Mouse (Mus musculus): ENCODE results near the gene Cort.
"Not testable (repeated sequence)": the region's sequence is repeated elsewhere in the genome, so short reads cannot be mapped to it uniquely, and the experiment has no call there.

Cort gene

DNA sequence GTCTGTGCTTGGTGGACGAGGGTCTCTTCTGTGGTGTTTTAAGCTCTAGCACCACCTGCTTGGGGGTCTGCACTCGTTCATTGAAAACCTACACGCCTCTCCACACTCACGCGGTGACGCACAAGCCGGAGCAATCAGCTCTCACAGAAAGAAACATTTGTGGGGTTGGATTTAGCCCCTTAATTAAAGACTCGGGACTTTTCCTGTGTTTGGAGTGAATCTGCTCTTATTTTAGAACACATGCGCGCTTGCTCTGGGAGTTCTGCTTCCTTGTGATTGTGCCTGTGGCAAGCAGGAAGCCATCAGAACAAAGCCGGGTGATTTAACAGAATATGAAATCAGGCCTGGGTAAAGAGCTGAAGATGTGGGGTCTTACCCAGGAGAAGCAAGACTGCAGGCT, at the start of gene Cort:
TSS of gene Cort (minus strand) at position 101 of the 400 bp plus-strand sequence.
- no peak for ATAC-seq (ENCODE audit: low TSS enrichment)

DNA sequence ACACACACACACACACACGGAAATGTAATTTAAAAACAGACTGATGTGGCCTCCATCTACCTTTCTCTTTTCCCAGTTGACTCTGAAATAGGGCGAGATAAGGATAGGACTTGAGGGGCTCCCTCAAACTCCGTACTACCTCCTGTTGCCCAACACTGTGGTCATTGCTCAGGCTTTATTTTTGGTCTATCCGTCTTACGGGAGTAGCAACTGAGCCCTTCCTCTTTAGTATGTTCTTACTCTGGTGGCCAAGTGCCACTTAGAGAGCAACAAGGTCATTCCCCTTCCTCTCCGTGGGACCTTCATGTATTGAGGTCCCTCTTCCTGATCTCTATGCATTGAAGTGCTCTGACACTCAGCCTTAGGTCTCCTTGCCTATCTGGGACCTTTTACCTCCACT, 47.1 kb upstream of the Cort start:
- peak; percentile 7; the same call in 1 of the 2 replicates for ATAC-seq (ENCODE audit: low TSS enrichment)

DNA sequence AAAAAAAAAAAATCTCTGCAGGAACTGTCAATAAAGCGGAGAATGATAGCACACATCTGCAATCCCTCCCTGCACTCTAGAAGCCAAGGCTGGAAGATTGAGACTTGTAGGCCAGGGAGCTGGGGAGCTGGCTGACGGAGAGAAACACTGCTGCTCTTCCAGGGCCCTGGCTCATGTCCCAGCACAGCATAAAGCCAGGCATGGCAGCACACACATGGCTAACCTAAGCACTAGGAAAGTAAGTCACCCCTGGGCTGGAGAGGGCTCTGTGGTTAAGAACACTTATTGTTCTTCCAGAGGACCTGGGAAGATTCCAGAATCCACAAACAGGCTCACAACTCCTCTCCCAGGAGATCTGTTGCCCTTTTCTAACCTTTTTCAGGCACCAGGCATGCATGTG, 46.1 kb upstream of the Cort start:
- ATAC-seq (ENCODE audit: low TSS enrichment) = peak; percentile 41; the same call in 1 of the 2 replicates

DNA sequence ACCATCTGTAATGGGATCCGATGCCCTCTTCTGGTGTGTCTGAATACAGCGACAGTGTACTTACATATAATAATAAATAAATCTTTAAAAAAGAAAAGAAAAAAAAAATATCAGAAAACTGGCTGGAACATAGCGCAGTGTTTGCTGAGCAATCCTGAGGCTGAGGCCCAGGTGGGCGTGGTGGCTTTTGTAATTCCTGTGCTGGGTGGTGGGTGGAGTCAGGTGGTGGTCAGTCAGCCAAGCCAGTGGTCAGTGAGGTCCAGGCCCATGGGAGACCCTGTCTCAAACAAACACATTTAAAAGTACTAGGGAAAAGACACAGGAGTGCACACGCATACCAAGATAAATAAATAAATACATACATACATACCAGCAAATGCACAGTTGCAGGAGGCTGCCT, 45.5 kb upstream of the Cort start:
- ATAC-seq (ENCODE audit: low TSS enrichment) = no peak

DNA sequence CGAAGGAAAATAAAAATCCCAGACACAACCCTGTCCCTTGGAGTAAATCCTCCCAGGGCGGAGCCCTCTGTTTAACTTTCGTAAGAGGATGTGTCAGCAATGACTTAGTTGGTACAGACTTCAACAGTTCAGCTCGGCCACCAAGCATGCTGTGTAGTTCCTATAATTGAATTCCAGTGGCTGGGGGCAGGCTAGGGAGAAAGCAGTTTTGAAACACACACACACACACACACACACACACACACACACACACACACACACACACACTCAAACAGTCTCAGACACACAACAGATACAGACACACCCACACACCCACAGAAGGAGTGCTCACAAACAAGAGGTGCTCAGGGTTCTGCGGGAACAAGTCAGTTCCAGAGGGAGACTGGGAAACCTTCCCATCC, 45.0 kb upstream of the Cort start:
- no peak for ATAC-seq (ENCODE audit: low TSS enrichment)

DNA sequence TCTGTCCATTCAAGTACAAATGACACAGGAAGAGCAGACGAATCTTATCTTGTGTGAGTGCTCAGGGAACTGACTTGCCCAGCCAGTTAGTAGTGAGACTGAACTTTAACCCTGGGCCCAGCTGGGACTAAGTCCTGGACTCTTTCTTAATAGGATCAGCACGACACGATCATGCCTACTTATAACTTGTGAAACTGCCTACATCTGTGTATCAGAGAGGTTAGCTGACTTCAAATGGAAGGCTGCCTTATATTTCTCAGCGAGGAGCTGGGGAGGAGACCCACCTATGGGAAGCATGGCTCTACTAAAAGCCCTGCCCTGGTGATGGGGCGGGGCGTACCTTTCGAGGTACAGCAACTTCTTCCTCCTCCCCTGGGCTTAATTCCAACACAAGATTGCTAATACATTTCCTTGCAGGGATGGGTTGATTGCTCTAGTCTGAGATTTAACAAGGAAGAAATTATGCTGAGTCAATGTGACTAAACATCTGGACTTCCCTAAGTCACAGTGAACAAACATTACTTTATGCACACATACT, 43.9 kb upstream of the Cort start:
- ATAC-seq (ENCODE audit: low TSS enrichment) = no peak

DNA sequence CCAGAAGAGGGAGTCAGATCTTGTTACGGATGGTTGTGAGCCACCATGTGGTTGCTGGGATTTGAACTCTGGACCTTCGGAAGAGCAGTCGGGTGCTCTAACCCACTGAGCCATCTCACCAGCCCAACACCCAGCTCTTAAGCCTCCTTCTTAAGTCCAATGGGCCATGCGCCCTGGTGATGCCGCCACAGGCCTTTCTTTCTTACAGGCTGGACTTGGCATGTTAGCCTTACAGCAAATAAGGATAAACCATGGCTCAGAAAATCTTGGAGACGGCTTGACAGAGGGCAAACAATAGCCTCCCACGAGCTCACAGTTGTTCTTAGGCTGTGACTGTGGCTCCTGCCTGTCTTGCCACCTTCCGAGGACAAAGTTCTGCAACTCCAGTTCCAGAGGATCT, 43.4 kb upstream of the Cort start:
- ATAC-seq (ENCODE audit: low TSS enrichment) = not testable (repeated sequence)

DNA sequence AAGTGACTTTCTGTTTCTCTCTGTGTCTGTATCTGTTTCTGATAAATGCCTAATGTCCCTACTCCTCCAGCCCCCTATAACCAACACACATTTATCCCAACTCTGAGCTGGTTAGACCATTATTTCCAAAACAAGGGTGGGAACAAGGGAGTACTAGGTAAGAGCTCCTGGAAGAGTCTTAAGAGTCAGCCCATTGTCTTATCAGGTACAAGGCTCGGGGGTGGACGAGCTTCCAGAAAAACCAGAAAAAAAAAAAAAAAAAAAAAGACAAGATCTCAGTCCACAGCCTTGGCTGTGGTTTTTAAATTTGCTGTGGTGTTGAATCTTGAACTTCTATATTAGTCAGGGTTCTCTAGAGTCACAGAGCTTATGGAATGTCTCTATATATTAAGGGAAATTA, 41.5 kb upstream of the Cort start:
- ATAC-seq (ENCODE audit: low TSS enrichment) = no peak

DNA sequence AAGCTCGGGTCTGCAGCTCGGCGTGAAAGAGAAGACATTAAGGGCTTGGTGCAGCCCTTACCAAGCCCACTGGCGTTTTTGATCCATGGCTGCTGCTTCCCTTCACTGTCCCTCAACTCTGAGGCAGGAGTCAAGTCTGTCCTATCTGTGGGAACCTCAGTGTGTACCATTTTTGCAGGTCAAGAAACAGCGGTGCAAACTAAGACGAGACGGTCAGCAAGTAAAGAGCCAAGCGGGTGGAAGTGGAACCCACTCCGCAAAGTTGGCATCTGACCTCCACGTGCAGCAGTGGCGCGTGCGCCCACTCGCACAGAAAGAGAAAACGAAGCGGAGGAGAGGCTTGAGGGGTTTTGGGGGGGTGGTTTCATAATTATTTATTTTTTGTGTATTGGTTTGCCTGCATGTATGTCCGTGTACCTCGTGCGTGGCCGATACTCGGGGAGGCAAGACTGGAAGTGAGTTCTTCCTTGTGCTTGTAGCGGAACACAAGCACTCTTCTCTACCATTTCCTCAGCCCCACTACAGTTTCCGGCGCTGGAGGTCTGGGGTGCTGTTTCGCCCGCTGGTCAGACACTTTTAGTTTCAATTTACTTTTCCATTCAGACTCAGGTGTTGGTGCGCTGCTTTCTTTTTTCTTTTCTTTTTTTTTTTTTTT, 40.5 kb upstream of the Cort start:
- ATAC-seq (ENCODE audit: low TSS enrichment) = peak; percentile 35; the same call in 1 of the 2 replicates

DNA sequence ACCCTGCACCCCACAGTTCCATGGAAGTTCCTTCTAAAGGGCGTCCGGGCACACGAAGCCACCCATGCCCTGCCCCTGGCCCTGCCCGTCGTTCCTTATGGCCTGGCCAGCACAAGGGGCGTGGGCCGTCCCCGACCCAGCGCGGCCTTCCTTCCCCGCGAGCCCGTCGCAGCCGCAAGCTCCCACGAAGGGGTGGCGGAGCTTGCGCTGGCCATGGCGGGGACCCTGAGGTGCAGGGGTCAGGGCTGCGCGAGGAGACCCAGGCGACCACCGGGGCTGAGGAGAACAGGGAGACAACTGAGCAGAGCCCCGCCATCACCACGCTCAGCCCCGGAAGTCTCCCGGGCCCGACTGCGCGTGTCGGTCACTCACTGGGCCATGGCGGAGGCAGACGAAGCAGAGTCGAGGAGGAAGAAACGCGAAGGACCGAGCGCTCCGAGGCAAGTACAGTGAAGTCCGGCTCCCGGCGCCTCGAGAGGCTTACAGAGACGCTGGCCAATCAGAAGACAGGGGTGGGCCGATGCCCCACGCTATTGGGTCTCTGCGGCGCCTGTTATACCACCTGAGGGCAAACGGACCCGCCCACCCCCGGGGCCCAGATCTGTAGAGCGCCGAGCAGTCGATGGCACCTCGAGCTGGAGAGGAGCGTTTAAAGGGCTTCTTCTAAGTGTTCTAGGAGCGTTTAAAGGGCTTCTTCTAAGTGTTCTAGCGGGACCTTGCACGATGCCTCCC, 39.8 kb upstream of the Cort start, which contains the start of gene Pgd:
TSS of gene Pgd (minus strand) at position 557 of the 732 bp plus-strand sequence.
- peak; percentile 99 for ATAC-seq (ENCODE audit: low TSS enrichment)

DNA sequence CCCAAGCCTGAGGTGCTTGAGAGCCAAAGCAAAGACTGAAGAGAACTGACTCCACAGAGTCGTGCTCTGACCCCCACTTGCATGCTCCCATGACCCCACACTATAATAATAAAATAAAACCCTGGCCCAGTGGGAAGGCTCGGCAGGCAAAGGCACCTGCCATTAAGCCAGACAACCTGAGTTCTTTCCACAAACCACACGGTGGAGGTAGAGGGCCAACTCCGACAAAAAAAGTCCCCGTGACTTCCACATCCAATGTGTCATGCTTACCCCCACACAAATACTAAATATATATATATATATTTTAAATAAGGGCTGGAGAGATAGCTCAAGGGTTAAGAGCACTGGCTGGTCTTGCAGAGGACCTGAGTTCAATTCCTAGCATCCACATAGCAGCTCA, 37.6 kb upstream of the Cort start:
- no peak for ATAC-seq (ENCODE audit: low TSS enrichment)

DNA sequence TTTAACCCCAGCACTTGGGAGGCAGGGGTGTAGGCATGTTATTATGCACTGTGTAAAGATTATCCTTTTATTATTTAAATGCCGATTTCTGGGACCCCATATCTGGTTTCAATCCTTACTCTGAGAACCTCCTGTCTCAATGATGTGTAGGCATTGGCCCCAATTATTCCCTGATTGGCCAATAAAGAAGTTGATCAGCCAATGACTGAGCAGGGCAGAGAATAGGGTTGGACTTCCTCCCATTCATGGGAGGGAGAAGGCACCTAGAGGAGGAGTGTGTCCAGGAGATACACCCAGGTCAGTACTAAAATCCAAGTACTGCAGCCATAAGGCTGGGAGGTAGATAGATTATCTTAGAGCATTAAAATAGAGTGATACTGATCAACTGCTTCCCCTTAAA, 36.6 kb upstream of the Cort start:
- no peak for ATAC-seq (ENCODE audit: low TSS enrichment)

DNA sequence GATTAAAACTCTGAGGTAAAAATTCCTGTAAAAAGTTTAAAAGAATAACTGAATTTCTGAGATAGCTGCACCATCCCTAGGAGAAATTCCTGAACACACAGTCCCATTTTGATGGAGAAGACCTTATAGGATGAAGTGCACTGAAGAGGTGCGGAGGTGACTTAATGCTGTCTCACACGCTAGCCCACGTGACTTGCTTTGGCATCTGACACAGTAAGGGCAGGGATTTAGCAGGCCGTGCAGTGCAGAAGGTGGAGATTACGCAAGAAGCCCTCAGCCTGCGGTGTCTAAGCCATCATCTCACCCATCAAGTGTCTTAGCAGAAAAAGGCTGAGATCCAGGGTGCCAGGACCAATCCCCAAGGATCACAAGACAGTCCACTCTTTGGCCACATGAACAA, 34.6 kb upstream of the Cort start:
- ATAC-seq (ENCODE audit: low TSS enrichment) = no peak

DNA sequence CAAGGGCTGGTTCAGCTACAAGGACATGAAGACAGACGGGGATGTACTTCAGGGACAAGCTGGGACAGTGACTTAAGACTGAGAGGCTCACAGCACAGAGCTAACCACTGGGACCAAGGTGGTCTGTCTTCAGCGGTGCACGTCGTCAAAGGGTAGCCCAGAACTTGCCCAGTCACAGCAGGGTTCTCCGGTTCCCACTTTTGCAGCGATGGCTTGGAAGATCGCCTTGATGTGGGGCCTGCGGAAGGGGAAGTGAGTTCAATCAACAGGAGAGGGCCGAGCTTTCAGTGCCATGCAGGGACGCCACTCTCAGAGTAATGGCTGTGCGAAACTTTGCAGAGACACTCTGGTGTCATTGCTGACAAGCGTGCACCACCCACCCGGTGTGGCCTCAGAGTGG, 33.3 kb upstream of the Cort start:
- no peak for ATAC-seq (ENCODE audit: low TSS enrichment)

DNA sequence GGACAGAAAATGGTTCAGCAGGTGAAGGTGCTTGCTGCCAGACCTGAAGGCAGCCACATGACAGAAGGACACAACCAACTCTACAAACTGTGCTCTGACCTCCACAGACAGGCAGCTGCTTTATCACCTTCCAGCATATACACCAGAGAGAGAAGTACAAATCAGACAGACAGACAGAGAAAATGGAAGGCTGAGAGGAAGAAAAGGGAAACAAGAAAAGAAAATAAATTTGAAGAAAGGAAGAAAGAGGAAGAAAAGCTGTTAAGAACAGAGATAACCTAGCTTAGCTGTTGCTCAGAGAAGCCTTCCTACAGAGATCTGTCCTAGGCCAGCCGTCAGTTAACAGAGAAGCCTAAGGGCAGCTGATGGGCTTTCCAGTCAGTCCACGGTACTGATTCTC, 32.6 kb upstream of the Cort start:
- no peak for ATAC-seq (ENCODE audit: low TSS enrichment)

DNA sequence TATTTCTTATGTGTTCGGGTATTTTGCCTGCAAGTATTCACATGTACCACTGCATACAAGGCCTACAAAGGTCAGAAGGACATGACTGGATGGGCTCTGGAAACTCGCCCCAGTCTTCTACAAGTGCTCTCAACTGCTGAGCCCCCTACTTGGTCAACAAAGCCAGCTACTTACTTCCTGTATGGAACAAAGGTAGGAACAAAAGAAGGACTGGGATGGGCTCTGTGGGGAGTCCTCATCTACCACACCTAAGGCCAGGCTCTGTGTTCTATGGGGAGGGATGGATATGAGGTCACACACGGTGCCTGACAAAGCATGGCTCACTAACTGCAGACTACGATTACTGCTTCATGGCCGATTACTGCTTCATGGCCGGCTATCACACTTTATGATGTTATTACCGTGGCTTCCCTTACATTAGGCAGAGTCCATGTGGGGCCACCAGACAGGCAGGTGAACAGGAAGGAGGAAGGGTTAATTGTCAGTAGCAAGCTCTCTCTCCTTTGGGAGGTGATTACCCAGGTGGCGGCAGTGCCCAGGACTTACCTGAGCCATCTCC, 30.9 kb upstream of the Cort start:
- ATAC-seq (ENCODE audit: low TSS enrichment) = no peak

DNA sequence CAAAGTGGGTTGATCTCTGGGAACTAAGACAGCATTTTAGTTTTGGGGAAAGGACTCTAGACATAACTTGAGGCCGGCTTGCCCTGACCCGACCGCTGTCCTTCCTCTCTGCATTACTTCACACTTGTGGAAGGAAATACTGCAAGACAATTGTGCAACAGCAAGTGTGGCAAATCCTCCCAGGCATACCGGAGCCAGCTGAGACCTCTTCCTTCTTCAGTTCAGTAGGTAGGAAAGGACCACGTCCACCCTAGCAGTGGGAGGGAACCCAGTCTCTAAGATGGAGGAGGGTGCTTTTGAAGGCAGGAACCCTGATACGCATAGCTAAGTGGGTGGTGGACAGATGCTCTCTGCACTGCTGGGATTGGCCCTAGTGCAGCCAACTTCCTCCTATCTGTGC, 29.1 kb upstream of the Cort start:
- ATAC-seq (ENCODE audit: low TSS enrichment) = no peak

DNA sequence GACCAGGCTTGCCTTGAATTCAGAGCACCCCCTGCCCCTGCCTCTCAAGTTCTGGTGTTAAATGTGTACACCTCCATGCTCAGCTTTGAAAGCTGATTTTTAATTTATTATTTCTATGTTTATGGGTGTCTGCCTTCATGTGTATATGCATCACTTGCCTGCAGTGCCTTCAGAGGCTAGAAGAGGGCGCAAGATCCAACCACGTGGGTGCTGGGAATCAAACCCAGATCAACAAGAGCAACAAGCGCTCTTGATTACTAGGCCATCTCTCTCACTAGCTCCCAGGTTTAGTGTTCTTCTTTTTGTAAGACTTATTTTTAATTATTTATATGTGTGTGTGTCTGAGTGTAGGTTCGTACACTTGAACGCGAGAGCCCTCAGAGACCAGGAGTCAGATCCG, 28.3 kb upstream of the Cort start:
- no peak for ATAC-seq (ENCODE audit: low TSS enrichment)

DNA sequence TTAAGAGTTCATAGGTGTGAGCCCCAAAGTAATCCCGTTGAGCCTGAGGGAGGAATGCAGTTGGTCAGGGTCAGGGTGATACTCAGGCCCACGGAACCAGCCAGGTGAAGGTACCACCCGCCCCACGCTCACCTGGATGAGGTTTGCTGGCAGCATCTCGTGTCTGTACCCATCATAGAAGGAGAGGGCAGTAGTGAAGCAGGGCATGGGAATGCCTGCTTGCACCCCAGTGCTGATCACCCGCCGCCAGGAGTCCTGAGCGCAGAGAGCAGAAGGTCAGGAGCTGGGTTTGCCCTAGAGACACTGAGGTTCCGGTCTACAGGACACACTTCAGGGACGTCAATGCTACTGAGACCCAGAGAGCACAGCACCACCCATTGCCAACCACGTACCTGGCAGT, 24.2 kb upstream of the Cort start:
- no peak for ATAC-seq (ENCODE audit: low TSS enrichment)

DNA sequence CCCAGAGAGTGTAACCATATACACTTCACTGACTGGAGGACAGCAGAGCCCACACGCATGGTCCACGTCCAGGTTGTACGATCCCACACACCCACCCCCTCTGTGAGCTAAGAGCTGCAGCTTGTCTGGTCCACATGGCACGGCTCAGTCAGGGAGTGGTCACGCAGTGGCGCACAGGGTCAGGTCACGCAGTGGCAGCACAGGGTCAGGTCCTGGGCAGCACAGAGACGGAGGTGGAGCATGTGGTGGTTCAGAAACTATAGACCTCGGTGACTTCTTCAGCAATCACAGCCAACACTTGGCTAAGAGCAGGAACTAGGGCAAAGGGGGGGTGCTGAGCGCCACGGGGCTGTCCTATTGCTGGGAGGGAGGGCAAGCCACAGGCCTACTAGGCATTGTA, 23.7 kb upstream of the Cort start:
- ATAC-seq (ENCODE audit: low TSS enrichment) = no peak

DNA sequence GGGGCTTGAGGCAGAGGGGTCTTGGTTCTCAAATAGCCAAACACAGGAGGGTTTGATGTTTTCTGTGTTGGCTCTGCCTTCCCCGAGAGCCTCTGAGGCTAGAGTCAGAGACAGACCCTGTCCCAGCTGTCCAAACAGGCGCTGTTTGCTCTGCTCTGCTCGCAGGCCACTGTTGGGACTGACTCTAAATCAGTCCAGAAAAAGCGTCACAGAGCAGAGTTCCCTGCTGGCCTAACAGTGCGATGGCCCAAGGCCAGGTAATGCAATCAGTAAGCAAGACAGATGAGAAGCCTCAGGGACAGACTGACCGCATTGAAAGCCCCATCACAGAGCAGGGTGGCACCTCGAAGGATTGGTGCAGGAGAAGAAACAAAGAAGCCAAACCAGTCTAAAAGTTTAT, 23.0 kb upstream of the Cort start:
- ATAC-seq (ENCODE audit: low TSS enrichment) = no peak

DNA sequence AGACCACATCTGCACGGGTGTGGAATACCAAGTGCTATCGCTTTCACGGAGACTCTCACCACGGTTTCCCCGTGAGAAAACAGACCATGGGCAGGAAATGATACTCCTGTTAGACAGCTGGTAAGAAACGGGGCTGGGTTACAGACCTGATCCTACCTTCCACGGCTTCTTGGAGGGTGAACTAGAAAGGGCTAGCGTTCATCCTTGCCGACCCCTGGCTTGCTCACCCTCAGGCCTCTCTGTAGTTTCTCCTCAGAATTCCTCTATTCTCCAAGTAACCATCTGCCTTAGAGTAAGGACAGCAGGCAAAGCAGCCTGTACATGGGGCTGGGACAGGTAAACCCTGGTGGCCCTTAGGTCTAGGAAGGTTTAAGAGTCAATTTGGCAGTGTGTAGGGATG, 22.6 kb upstream of the Cort start:
- ATAC-seq (ENCODE audit: low TSS enrichment) = no peak

DNA sequence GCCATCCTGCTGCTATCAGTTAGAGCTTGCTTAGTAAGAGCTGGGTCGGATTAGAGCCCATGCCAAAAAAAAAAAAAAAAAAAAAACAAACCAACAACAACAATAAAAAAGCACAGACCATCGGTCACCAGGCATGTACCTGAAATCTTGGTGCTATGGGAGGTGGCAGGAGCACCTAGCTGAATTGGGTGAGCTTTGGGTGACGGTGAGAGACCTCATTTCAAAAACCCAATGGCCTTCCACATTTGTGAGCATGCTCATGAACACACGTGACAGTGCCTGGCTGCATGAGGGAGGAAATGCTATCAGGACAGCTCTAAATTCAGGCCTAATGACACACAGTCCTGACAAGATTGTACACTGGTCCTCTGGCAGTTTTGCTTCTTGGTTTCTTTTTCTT, 21.5 kb upstream of the Cort start:
- no peak for ATAC-seq (ENCODE audit: low TSS enrichment)

All from frontal cortex, adult (tissue).